Mouse (Mus musculus): ENCODE measurements around the gene Olfr536. TPM values are rescaled to one million over a fixed set of nuclear protein-coding genes. Genes with fewer than 3 reads are reported as not detected.
"Not testable (repeated sequence)": the region's sequence is repeated elsewhere in the genome, so short reads cannot be mapped to it uniquely, and the experiment has no call there.

Olfr536 gene
- not detected for total RNA-seq (2021)
- long read RNA-seq, experiment 1 = 0 reads
- long read RNA-seq, experiment 2 = 0 reads

DNA sequence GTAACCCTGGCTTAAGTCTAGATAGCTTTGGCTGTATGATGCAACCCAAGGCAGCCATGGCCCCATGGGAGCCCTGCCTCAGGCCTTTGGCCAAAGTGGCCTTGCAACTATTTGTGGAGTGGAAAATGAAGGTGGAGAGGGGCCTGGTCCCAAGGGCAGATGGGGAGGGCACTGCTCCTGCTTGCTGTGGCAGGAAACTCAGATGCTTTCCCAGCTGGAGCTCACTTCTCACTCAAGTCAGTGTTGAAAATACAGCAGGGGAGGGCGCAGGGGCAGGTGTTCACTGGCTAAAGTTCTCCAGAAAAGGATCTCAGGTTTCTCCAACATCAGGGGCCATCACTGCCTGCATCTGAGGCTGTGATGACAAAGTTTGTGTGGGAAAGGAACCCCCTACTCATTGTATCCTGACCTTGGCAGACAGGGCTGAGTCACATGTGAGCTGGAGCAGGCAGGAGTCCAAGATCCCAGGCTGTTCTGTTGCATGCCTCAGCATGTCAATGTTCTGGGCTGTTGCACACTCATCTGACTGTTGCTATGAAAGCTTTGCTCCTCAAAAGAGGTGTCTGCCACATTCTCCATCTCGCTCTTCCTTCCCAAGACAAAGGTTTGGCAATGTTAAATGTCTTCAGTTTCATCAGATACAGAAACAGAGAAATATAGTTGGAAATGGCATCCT is at the start of gene Olfr536:
Gene Olfr536 (minus strand): TSS at position 51 of the 676 bp plus-strand sequence.
- DNase-seq (ENCODE audit: low spot score in 2 of 2) = not testable (repeated sequence)

DNA sequence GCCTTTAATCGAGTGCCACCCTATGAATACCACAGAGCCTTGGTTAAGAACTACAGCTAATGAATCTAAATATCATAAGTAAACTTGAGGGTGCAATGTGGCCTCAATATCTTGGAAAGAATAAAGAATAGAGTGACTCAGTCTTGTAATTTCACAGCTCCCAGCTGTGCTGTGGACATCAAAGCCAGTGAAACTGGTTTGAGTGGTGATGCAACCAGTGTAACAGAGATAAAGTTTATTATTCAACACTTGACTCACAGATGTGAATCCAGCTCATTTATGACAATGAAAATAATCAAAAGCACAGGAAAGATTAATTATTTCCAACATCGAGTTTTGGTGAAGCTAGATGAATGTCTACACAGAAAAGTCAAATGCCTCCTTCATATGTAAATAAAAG is 32.5 kb upstream of the Olfr536 start:
- DNase-seq (ENCODE audit: low spot score in 2 of 2) = no peak

DNA sequence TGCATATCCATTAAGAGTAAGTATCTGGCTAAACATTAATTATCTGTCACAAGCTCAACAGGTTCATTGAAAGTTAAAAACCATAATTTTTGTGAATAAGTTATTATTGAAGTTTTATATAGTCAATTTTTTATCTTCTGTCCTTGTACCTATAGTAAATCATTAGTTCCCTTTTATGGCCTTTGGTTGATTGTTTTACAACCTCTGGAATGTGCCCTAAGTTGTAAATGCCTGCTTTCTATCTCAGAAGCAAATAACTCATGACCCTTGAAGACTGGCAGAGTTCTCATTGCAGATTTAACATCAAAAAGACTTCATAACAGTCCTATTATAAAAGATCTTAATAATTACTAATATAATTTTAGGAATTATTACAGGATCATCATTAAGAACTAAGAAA is 12.5 kb downstream of the Olfr536 start:
- no peak for DNase-seq (ENCODE audit: low spot score in 2 of 2)

DNA sequence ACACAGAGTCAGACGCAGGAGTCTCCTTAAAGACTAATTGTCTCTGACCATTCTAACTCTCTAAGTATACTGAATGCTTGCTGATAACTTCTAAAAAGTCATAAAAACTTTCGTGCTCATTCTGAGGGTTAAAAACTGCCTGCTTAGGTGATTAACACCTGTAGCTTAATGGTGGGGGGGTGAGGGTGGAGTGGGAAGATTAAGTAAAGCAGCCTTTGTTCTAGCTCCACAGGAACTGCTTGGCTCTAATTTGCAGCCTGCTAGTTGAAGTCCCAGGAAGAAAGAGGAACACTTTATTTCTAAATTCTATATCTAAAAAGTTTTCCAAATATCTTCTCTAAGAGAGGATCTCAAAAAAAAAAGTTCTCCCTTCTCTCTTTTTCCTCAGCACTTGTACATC is 13.0 kb downstream of the Olfr536 start:
- DNase-seq (ENCODE audit: low spot score in 2 of 2) = no peak

DNA sequence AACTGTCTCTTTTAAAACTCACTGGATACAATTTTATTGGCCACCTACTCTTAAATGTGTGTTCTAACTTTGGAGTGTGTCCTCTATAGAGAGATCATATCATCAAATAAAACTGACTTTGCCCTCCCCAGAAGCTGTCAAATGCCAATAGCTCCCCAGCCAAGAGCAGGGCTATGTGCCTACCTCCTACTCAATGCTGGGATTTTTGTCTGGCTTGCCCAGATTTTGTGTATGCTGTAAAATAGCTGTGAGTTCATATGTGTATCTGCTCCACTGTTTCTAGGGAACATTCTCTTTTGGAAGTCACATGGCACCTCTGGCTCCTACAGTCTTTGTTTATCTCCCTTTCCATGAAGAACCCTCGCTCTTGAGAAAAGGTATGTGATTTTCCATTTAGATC is 18.2 kb downstream of the Olfr536 start:
- DNase-seq (ENCODE audit: low spot score in 2 of 2) = no peak

DNA sequence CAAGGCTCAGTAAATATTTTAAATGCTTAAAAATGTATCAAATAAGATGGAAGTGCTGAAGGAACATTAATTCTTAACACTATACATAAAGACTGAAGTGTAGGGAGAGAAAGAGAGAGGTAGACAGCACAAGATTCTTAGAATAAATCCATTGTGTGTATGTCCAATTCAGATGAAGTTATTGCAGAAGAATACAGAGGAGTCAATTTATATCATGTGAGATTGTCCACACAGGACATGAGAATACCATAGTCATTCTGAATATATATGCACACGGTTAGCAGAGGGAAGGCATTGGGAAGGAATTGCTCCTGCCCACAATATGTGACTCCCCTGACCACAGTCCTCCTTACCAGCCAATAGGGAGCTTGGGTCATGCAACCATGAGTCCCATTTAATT is 23.3 kb downstream of the Olfr536 start, which contains the start of gene Olfr535:
Gene Olfr535 (plus strand): TSS at position 301 of the 400 bp plus-strand sequence.
- no peak for DNase-seq (ENCODE audit: low spot score in 2 of 2)

DNA sequence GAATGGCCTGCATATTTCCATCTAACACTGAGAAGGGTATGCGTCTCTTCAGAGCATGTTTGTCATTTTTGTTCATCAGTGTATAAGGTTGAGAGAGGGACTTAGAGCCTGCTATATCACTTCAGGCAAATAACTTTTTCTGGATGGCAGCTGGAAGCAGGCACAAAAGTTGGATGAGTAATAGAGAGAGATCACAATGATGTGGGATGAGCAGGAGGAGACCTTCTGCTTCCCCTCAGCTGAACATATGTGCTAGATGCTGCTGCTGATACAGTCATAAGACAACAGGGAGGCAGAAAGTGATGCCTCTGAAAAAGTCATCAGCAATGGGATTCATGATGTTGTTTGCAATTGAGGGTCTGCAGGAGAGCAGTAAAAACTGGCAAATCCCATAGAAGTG is 28.5 kb downstream of the Olfr536 start:
- no peak for DNase-seq (ENCODE audit: low spot score in 2 of 2)

DNA sequence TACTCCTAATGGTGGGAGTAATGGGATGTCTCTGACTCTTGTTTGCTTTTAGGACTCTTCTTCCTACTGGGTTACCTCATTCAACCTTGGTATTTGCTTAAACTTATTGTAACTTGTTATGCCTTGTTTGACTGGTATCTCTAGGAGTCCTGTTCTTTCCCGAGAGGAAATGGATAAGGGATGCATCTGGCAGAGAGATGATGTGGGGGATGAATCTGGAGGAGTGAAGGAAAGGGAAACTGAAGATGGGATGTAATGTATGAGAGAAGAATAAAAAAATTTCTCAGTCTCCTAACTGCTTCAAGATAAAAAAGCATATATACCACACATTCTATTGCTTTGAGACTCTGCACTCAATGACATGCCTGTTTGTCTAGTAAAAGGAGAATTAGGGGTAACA is 29.3 kb downstream of the Olfr536 start:
- no peak for DNase-seq (ENCODE audit: low spot score in 2 of 2)

DNA sequence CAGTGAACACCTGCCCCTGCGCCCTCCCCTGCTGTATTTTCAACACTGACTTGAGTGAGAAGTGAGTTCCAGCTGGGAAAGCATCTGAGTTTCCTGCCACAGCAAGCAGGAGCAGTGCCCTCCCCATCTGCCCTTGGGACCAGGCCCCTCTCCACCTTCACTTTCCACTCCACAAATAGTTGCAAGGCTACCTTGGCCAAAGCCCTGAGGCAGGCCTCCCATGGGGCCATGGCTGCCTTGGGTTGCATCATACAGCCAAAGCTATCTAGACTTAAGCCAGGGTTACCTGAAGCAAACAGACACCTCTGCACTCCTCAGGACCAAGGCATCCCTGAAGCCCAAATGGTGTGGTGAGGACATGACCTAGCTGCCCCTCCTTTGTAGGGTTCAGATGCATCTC is 44.1 kb downstream of the Olfr536 start, which contains the start of gene Olfr533:
Gene Olfr533 (plus strand): TSS at position 301 of the 400 bp plus-strand sequence.
- not testable (repeated sequence) for DNase-seq (ENCODE audit: low spot score in 2 of 2)

Other genes with a start within 250 kb of the Olfr536 start
- gene Olfr525, start 186.5 kb downstream of the Olfr536 start, total RNA-seq (2021) = not detected
- gene Olfr527, start 173.4 kb downstream of the Olfr536 start, total RNA-seq (2021) = not detected
- gene Olfr60, start 145.7 kb downstream of the Olfr536 start, total RNA-seq (2021) = not detected
- not detected for gene Olfr530, start 131.1 kb downstream of the Olfr536 start, total RNA-seq (2021)
- gene Olfr531, start 104.5 kb downstream of the Olfr536 start, total RNA-seq (2021) = not detected
- gene Olfr532, start 85.8 kb downstream of the Olfr536 start, total RNA-seq (2021) = not detected
- not detected for gene Olfr533, start 44.0 kb downstream of the Olfr536 start, total RNA-seq (2021)
- gene Olfr535, start 23.2 kb downstream of the Olfr536 start, total RNA-seq (2021) = not detected
- not detected for gene Olfr538, start 60.5 kb upstream of the Olfr536 start, total RNA-seq (2021)
- gene Olfr46, start 93.9 kb upstream of the Olfr536 start, total RNA-seq (2021) = not detected
- not detected for gene Olfr61, start 121.6 kb upstream of the Olfr536 start, total RNA-seq (2021)
- gene Olfr53, start 139.1 kb upstream of the Olfr536 start, total RNA-seq (2021) = not detected
- not detected for gene Olfr539, start 152.5 kb upstream of the Olfr536 start, total RNA-seq (2021)
- not detected for gene Olfr45, start 174.6 kb upstream of the Olfr536 start, total RNA-seq (2021)
- not detected for gene Olfr541, start 189.9 kb upstream of the Olfr536 start, total RNA-seq (2021)